Mouse (Mus musculus): ENCODE measurements around the gene Ece2. TPM values are rescaled to one million over a fixed set of nuclear protein-coding genes. Genes with fewer than 3 reads are reported as not detected.

The Ece2 gene
- 1 to 10 TPM in 1 of 2 experiments, under 1 TPM in 1; 0.74 to 2.4 TPM for total RNA-seq (2021)
- long read RNA-seq, experiment 1, result 0 reads
- long read RNA-seq, experiment 2, result 0 reads

DNA sequence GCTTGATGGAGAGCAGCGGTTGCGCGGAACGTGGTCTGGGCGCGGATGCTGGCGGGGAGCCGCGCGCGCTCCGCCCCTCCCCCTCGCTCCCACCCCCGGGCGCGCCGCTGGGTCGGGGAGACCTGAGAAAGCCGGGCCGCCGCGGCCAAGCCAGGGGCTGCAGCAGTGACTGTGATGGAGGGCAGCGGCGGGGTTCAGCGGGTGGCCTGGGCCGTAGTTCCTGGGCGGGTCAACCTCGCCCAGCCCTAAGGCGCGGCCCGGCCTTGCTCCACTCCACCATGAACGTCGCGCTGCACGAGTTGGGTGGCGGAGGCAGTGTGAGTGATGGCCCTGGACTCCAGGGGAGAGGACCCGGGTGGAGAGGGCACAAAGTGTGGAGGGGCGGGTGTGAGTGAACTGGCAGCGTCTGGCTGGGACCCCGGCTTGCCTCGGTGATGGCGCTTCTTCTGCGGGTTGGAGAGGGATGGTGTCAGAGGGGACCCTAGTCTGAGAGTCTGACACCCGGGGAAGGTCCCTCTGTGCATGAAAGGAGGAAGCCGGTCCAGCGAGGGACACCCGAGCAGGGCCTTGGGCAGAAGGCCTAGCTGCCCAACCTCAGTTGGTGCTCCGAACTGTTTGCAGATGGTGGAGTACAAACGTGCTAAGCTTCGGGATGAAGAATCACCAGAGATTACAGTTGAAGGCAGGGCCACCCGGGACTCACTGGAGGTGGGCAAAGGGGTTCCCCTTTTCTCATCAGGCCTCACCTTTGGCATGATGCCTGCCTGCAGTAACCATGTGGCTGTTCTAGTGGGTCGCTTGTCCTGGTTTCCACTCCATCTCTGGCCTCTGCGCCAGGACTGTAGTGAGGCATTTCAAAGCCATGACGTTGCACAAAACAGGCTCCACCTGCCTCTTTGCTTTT, at the start of gene Ece2:
Gene Ece2, plus strand, starts transcription at position 98 of the 904 bp plus-strand sequence.
- DNase-seq (ENCODE audit: low spot score in 2 of 2), result no peak

DNA sequence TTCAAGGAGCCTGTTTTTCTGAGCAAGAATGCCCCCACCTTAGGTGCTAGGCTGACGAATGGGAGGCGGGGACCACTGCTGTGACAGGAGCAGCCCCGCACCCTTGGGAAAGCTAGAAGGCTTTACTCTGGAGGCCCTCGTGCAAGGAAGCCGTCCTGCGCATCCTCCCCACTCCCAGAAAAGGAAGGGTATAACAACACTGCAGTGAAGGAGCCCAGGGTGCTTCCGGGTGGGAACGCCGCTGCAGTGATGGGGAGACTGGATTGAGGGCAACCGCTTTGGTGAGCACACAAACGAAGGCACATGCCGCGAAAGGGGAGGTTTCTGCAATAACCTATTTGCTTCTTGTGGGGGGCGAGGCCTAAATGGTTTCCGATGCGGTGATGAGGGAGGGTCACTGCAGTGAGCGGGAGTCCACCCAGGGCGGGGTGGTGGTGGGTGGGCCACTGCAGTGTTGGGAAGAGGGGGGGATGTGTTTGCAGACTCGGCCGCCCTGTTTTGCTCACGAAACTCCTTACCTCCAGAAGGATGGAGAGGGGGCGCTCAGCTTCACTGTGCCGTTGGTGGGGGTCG, 40.2 kb upstream of the Ece2 start, which contains the start of gene Vwa5b2:
Gene Vwa5b2, plus strand, starts transcription at position 106 of the 573 bp plus-strand sequence.
- no peak for DNase-seq (ENCODE audit: low spot score in 2 of 2)

DNA sequence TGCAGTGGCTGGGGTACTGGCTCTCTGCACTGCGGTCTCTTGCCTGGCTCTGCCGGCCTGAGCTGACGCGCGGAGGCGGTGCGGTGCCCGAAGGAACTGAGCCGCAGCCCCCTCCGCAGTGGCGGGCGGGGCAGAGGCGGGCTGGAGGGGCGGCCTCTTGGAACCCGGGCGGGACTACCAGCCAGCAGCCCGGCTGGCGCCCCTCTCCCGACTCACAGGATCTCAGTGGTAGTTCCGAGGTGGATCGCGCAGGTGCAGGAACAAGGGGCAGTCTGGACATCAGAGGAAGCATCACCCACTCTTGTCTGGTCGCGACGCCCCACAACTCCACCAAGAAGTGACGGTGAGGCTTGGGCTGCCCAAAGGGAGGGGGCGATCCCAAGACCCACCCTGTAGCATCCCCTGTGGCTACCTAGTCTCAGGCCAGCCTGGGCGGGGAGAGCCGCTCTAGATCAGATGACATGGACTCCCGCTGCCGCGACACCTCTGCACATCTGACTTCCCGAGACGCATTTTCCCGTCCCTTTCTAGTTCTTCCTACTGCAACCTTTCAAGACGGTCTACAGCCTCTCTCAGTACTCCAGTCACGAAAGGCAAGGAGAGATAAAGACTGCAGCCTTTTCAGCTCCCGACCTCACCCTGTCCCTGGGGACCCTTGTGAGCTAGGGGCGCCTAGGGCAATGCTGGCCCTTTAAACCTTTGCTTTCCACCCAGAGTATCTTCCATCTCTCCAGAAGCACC, 39.5 kb upstream of the Ece2 start:
- DNase-seq (ENCODE audit: low spot score in 2 of 2), result no peak

- no peak for DNase-seq (ENCODE audit: low spot score in 2 of 2)
Observed at GRCm38 (mm10) chr16:20590680-20591038, 39.0 kb upstream of the Ece2 start.

DNA sequence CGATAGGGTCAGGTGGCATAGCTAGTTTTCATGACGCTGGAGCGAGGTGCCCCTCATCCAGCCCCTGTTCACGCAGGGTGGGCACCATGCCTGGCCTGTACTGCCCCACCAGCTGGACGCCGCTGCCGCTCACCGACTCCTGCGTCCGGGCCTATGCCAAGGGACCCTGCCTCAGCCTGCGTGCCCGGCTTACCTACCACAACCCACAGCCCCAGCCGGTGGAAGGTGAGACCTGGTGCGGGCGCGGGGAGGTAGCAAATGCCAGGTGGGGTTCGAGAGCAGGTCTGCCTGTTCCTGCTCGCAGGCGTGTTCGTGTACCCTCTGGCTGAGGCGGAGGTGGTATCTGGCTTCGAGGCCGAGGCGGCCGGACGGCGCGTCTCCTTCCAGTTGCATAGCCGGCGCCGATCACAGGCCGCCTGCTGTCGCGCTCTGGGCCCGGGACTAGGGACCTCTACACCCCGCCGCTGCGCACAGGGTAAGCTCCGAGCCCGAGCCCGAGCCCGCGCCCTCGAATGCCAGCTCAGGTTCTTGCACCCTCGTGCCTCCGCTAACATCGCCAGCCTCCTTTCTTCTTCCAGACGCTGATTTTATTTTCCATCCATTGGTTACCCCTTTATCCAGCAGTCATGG, 38.4 kb upstream of the Ece2 start:
- no peak for DNase-seq (ENCODE audit: low spot score in 2 of 2)

- no peak for DNase-seq (ENCODE audit: low spot score in 2 of 2)
Observed at GRCm38 (mm10) chr16:20595060-20595673, 34.5 kb upstream of the Ece2 start.

GRCm38 (mm10) chr16:20595737-20596136, 33.9 kb upstream of the Ece2 start:
- no peak for DNase-seq (ENCODE audit: low spot score in 2 of 2)

GRCm38 (mm10) chr16:20596687-20597441, 32.8 kb upstream of the Ece2 start:
- DNase-seq (ENCODE audit: low spot score in 2 of 2), result no peak

DNA sequence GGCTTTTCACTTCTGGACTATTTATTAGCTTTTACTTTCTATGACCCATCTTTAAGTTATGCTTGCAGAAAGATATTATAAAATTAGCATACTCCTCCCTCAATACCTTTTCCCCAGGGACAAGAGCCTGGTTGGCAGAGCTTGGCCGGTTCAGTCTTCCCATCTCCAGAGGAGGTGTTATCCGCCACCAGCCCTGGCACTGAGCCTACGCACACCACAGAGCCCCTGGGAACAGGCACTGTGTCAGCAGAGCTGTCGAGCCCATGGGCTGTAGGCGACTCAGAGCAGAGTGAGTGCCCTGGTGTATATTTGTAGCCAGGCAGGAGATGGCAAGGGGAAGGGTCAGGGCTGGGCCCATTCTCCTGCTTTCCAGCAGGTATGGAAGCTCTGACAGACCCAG, 29.1 kb upstream of the Ece2 start:
- DNase-seq (ENCODE audit: low spot score in 2 of 2), result no peak

DNA sequence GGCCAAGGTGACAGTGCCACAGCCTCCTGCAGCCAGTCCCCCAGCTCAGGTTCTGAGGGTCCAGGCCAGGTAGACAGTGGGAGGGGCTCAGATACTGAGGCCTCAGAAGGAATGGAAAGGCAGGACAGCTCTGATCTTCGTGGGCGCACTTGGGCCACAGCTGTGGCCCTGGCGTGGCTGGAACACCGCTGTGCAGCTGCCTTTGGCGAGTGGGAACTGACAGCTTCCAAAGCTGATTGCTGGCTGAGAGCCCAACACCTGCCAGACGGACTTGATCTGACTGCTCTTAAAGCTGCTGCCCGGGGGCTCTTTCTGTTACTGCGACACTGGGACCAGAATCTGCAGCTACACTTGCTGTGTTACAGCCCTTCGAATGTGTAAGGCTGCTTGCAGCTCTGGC, 24.9 kb upstream of the Ece2 start:
- peak in 1 of 2 experiments; percentile 52 for DNase-seq (ENCODE audit: low spot score in 2 of 2)

DNA sequence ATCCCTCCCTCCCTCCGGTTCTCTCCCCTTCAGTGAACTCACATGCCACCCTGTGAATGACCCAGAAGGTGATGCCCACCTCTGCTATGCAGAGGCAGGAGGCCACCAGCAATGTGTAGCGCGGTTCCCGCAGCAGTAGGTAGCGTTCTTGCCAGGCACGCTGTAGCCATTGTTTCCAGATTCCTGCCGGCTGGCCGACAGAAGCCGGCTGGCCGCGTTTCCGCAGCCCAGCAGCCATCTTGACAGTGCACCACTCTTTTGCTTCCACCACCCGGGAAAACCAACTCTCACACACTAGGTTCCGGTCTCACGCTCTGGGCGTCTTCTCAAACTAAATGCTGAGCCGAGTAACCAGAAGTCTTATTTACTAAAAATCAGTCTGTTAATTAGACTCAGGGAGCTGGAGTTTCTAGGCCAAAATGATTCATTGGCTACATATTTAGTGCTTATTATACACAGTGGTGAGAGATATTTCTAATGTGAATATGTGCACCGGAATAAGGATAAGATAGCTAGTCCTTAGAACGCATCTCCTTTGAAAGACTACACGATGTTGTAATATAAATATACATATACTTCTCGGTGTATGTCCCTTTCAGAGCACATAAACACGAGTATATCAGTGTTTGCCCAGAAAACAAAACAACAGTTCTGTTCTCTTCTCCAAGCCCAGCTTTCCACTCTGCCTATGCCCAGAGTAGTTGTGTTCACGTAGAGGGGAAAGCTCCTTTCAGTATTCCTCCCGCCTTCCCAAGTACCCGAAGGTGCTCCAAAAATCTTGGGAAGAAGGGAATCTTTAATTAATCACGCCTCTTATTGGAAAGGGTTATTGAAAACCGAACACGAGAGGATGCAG, 18.9 kb upstream of the Ece2 start:
- peak in 1 of 2 experiments; percentile 71 for DNase-seq (ENCODE audit: low spot score in 2 of 2)

DNA sequence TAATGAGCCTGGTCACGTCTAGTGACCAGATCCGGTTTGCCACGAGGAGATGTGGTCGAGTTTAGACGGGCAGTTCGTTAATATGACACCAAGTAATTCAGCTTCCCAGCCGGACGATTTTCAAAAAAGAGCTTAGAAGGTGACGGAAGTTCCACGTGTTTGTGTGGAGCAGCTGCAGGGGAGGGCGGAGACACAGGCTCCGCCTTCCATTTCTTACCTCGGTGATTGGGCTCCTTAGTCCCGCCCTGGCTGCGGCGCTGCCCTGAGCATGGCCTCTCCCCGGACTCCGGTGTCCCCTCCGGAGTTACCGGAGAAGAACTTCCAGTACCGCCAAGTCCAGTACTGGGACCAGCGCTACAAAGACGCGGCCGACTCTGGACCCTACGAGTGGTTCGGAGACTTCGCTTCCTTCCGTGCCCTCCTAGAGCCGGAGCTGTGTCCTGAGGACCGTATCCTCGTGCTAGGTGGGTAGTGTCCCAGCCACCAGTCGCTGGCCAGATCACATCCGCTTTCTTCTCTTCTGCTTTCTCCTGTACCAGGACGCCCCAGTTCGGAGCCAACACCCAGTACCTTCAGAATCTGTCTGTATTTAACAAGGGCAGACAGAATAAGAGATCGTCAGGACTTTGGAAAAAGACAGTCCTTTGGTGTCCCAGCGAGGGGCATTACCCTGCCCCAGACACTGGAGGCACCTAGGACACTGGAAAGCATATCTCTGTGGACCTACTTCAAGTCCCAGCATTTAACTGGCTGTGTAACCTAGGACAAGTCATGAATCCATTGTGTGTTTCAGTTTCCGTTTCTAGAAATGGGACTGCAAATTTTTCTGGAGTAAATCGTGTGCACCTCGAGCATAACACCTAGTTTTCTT, 18.0 kb upstream of the Ece2 start, which contains the start of the genes Eef1akmt4, Gm49333 and Alg3:
Gene Eef1akmt4, plus strand, starts transcription at position 237 of the 871 bp plus-strand sequence.
Gene Gm49333, plus strand, starts transcription at position 254 of the 871 bp plus-strand sequence.
Gene Alg3, minus strand, starts transcription at position 379 of the 871 bp plus-strand sequence.
- peak; percentile 63 to 85 for DNase-seq (ENCODE audit: low spot score in 2 of 2)

GRCm38 (mm10) chr16:20619541-20620398, 9.9 kb upstream of the Ece2 start:
- peak in 1 of 2 experiments; percentile 39 for DNase-seq (ENCODE audit: low spot score in 2 of 2)

DNA sequence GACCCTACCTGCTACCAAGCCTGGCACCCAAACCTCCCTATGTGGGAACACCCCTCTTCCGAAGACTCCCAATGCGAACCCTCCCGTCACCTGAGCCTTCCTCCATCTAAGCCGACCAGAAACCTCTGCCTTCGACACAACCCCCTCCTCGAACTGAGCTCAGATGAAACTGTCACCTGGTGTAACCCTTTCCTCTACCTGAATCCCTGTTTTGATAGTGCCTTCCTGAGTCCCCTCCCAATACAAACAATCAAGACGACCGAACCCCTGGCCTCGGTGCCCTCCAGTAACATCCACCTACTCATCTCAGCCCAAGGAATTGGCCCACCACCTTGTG, 9.3 kb upstream of the Ece2 start:
- DNase-seq (ENCODE audit: low spot score in 2 of 2), result no peak

GRCm38 (mm10) chr16:20620751-20621190, 8.9 kb upstream of the Ece2 start:
- DNase-seq (ENCODE audit: low spot score in 2 of 2), result peak in 1 of 2 experiments; percentile 25

GRCm38 (mm10) chr16:20621191-20621990, 8.2 kb upstream of the Ece2 start, which contains the start of gene Camk2n2:
Gene Camk2n2, minus strand, starts transcription at chr16:20621287.
- DNase-seq (ENCODE audit: low spot score in 2 of 2), result peak; percentile 37 to 46
